Mouse (Mus musculus): ENCODE data around the gene Gm4353. TPM values are rescaled to one million over a fixed set of nuclear protein-coding genes. Genes with fewer than 3 reads are reported as not detected.

Gm4353 gene
- total and polyA plus RNA-seq, 3 experiments = 0.51 to 1.7 (median 1.3) TPM

- WGBS = 92% methylated on average over 1 of the region's 1 CpGs
- TF ChIP-seq CTCF (IDR thresholded peaks at IDR 0.05) = no peak
- H3K4me1 ChIP-seq (ENCODE audit: control insufficient read depth, insufficient read depth, low read length) = no peaks in the 10 kb centered on the region
- no peaks in the 10 kb centered on the region for H3K79me2 ChIP-seq (replicated peaks; ENCODE audit: control insufficient read depth, insufficient read depth, low read length)
- no peaks in the 10 kb centered on the region for H3K27me3 ChIP-seq (ENCODE audit: control insufficient read depth, insufficient read depth, low read length)
- H3K36me3 ChIP-seq (ENCODE audit: control insufficient read depth, insufficient read depth, low read length) = no peaks in the 10 kb centered on the region
- intact Hi-C loops (cut with DNase I) = no loop called here
- no peak overlapping the region for H3K9ac ChIP-seq (ENCODE audit: low read depth, low read length)
- DNase-seq = no peak
- H3K4me3 ChIP-seq = no peak overlapping the region
- H3K27ac ChIP-seq = no peak overlapping the region
Measured at GRCm38 (mm10) chr7:116119306-116119857, 34.9 kb upstream of the Gm4353 start.

- 44% methylated on average over 2 of the region's 2 CpGs for WGBS
Measured at GRCm38 (mm10) chr7:116115991-116116390, 31.6 kb upstream of the Gm4353 start.

GRCm38 (mm10) chr7:116115216-116115930 is 30.9 kb upstream of the Gm4353 start:
- no peaks in the 10 kb centered on the region for H3K27me3 ChIP-seq (ENCODE audit: control insufficient read depth, insufficient read depth, low read length)

More at GRCm38 (mm10) chr7:116115991-116116390, 31.6 kb upstream of the Gm4353 start:
- H3K27ac ChIP-seq = no peak overlapping the region
- TF ChIP-seq POLR2A (IDR thresholded peaks at IDR 0.05; ENCODE audit: insufficient read depth, low read depth, low read length) = no peak
- no peak for TF ChIP-seq EP300 (IDR thresholded peaks at IDR 0.05; ENCODE audit: insufficient read depth, low read depth, low read length)
- no peak for TF ChIP-seq CTCF (IDR thresholded peaks at IDR 0.05)
- no peaks in the 10 kb centered on the region for H3K79me2 ChIP-seq (replicated peaks; ENCODE audit: control insufficient read depth, insufficient read depth, low read length)
- intact Hi-C loops (cut with DNase I) = no loop called here
- H3K4me1 ChIP-seq (ENCODE audit: control insufficient read depth, insufficient read depth, low read length) = no peaks in the 10 kb centered on the region
- no peak overlapping the region for H3K9ac ChIP-seq (ENCODE audit: low read depth, low read length)
- no peaks in the 10 kb centered on the region for H3K36me3 ChIP-seq (ENCODE audit: control insufficient read depth, insufficient read depth, low read length)
- no peak for DNase-seq
- no peaks in the 10 kb centered on the region for H3K27me3 ChIP-seq (ENCODE audit: control insufficient read depth, insufficient read depth, low read length)
- H3K4me3 ChIP-seq = no peak overlapping the region

GRCm38 (mm10) chr7:116111546-116111945 is 27.1 kb upstream of the Gm4353 start:
- no peaks in the 10 kb centered on the region for H3K27me3 ChIP-seq (ENCODE audit: control insufficient read depth, insufficient read depth, low read length)

More at GRCm38 (mm10) chr7:116115216-116115930, 30.9 kb upstream of the Gm4353 start:
- Histone ChIP-seq H3K4me3 (no peak overlapping the region), H3K36me3 (ENCODE audit: control insufficient read depth, insufficient read depth, low read length) (no peaks in the 10 kb centered on the region), H3K9ac (ENCODE audit: low read depth, low read length) (no peak overlapping the region), H3K27ac (no peak overlapping the region), H3K79me2 (replicated peaks; ENCODE audit: control insufficient read depth, insufficient read depth, low read length) (no peaks in the 10 kb centered on the region), H3K4me1 (ENCODE audit: control insufficient read depth, insufficient read depth, low read length) (no peaks in the 10 kb centered on the region)
- TF ChIP-seq POLR2A (IDR thresholded peaks at IDR 0.05; ENCODE audit: insufficient read depth, low read depth, low read length) (no peak), EP300 (IDR thresholded peaks at IDR 0.05; ENCODE audit: insufficient read depth, low read depth, low read length) (no peak), CTCF (IDR thresholded peaks at IDR 0.05) (no peak)
- DNase-seq = no peak
- intact Hi-C loops (cut with DNase I) = no loop called here
- WGBS = 82% methylated on average over 12 of the region's 12 CpGs

GRCm38 (mm10) chr7:116110661-116111060 is 26.2 kb upstream of the Gm4353 start:
- no peaks in the 10 kb centered on the region for H3K36me3 ChIP-seq (ENCODE audit: control insufficient read depth, insufficient read depth, low read length)
- DNase-seq = no peak
- no peaks in the 10 kb centered on the region for H3K27me3 ChIP-seq (ENCODE audit: control insufficient read depth, insufficient read depth, low read length)
- no peak overlapping the region for H3K4me3 ChIP-seq
- H3K79me2 ChIP-seq (replicated peaks; ENCODE audit: control insufficient read depth, insufficient read depth, low read length) = no peaks in the 10 kb centered on the region
- H3K4me1 ChIP-seq (ENCODE audit: control insufficient read depth, insufficient read depth, low read length) = no peaks in the 10 kb centered on the region
- WGBS = 68% methylated on average over 3 of the region's 3 CpGs
- H3K9ac ChIP-seq (ENCODE audit: low read depth, low read length) = no peak overlapping the region
- intact Hi-C loops (cut with DNase I) = no loop called here
- TF ChIP-seq CTCF (IDR thresholded peaks at IDR 0.05) = no peak
- TF ChIP-seq EP300 (IDR thresholded peaks at IDR 0.05; ENCODE audit: insufficient read depth, low read depth, low read length) = no peak
- no peak for TF ChIP-seq POLR2A (IDR thresholded peaks at IDR 0.05; ENCODE audit: insufficient read depth, low read depth, low read length)
- no peak overlapping the region for H3K27ac ChIP-seq

More at GRCm38 (mm10) chr7:116111546-116111945, 27.1 kb upstream of the Gm4353 start:
- TF ChIP-seq EP300 (IDR thresholded peaks at IDR 0.05; ENCODE audit: insufficient read depth, low read depth, low read length) = no peak
- TF ChIP-seq POLR2A (IDR thresholded peaks at IDR 0.05; ENCODE audit: insufficient read depth, low read depth, low read length) = no peak
- no peak for TF ChIP-seq CTCF (IDR thresholded peaks at IDR 0.05)
- WGBS = 84% methylated on average over 6 of the region's 6 CpGs
- no peak overlapping the region for H3K9ac ChIP-seq (ENCODE audit: low read depth, low read length)
- H3K4me3 ChIP-seq = no peak overlapping the region
- H3K27ac ChIP-seq = no peak overlapping the region
- no peaks in the 10 kb centered on the region for H3K79me2 ChIP-seq (replicated peaks; ENCODE audit: control insufficient read depth, insufficient read depth, low read length)
- H3K4me1 ChIP-seq (ENCODE audit: control insufficient read depth, insufficient read depth, low read length) = no peaks in the 10 kb centered on the region
- H3K36me3 ChIP-seq (ENCODE audit: control insufficient read depth, insufficient read depth, low read length) = no peaks in the 10 kb centered on the region
- intact Hi-C loops (cut with DNase I) = no loop called here
- no peak for DNase-seq

GRCm38 (mm10) chr7:116103091-116103490 is 18.7 kb upstream of the Gm4353 start:
- 95% methylated on average over 9 of the region's 9 CpGs for WGBS
- Histone ChIP-seq H3K36me3 (ENCODE audit: control insufficient read depth, insufficient read depth, low read length) (peaks cover 17% of the 10 kb centered on the region), H3K79me2 (replicated peaks; ENCODE audit: control insufficient read depth, insufficient read depth, low read length) (no peaks in the 10 kb centered on the region), H3K4me3 (no peak overlapping the region), H3K27ac (no peak overlapping the region), H3K4me1 (ENCODE audit: control insufficient read depth, insufficient read depth, low read length) (peaks cover 2% of the 10 kb centered on the region), H3K9ac (ENCODE audit: low read depth, low read length) (no peak overlapping the region), H3K27me3 (ENCODE audit: control insufficient read depth, insufficient read depth, low read length) (no peaks in the 10 kb centered on the region)
- TF ChIP-seq EP300 (IDR thresholded peaks at IDR 0.05; ENCODE audit: insufficient read depth, low read depth, low read length) = no peak
- intact Hi-C loops (cut with DNase I) = no loop called here
- DNase-seq = no peak

Data from heart, adult 2 months (tissue).